Mouse (Mus musculus) right cerebral cortex, adult 18-20 months (tissue): ENCODE measurements around the gene Gm26965.
A peak's percentile ranks its signal among the peaks of the same experiment; 100 is the strongest.
"Not testable (repeated sequence)": the region's sequence is repeated elsewhere in the genome, so short reads cannot be mapped to it uniquely, and the experiment has no call there.

Experiments used
- DNase-seq: peaks from one replicate; pipeline ENCODE4 v3.0.0; 2022; ENCODE audit warnings: mixed read lengths

Gm26965 gene

DNA sequence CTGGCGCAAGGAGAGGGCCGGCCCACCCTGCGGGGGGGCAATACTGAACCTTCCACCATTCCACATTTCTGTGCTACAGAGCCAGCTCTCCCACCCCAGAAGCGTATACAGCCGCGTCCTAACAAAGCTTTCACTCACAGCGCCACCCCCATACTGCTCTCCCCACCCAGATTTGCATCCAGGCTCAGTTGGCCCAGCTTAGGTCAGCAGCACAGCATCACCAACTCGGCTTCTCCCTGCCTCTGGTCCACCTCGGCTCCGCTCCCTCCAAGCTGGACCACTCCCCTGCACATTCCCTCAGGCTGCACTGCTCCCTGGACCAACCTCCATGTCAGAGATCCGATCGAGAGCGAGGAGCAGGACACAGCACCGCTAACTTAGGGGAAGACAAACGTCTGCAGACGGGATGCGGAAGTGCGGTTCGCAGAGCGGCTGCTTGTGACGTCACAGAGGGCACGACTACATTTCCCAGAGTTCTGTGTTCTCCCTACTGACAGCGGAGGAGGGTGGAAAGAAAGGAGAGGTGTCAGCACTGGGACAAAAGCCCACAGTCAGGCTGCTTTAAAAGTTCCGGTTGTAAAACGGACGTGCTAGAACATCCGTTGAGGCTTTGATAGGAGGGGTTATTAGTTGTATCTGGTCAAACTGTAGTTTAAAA lies at the start of gene Gm26965, which contains the start of gene Zfp87:
Gm26965 (minus strand) TSS at position 399 of the 658 bp plus-strand sequence.
Zfp87 (minus strand) TSS at position 425 of the 658 bp plus-strand sequence.
- peak; percentile 96 for DNase-seq

DNA sequence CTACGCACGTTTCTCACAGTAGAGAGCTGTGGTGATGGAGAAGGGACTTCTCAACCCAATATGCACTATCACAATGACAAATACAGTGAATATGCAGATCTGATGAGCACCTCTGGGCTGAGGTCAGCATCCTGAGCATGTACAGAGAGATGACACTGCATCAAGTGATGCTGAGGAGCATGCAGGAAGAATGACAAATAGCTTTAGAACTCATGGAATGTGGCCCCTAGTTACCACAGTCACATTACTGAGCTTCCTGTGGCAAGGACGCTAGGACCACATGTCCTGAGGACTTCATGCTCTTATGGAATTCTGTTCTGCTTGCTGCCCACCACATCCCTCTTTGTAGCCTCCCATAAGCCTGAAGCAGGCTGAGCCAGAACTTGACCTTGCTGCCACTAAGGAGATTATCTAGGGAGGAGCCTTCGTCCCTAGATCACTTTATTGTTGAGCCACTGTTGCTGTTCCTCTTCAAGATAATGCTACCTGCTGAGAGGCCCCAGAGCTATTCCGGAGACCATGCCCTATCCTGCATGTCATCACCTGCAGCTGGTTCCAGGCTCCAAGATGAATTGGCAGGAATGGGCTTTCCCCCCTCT lies 46.7 kb upstream of the Gm26965 start:
- no peak for DNase-seq

DNA sequence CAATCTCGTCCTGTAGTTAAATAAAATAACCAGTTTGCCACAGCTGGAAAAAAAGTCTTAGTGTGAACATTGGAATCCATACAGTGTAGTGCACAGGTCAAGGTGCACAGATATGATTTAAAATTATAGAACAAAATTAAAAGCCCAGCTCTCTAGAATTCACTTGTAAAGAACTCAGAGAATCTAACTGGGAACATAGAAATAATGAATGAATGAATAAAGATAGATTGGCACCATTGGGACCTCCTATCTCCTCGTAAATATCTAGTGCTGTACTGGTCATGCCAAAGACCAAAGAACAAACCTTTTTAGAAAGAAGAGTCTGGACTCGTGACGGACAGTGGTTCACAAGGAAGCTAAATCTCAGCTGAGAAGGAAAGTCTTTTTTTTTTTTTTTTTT lies 27.8 kb upstream of the Gm26965 start, which contains the start of gene Zfp748:
Zfp748 (minus strand) TSS at position 101 of the 400 bp plus-strand sequence.
- no peak for DNase-seq

DNA sequence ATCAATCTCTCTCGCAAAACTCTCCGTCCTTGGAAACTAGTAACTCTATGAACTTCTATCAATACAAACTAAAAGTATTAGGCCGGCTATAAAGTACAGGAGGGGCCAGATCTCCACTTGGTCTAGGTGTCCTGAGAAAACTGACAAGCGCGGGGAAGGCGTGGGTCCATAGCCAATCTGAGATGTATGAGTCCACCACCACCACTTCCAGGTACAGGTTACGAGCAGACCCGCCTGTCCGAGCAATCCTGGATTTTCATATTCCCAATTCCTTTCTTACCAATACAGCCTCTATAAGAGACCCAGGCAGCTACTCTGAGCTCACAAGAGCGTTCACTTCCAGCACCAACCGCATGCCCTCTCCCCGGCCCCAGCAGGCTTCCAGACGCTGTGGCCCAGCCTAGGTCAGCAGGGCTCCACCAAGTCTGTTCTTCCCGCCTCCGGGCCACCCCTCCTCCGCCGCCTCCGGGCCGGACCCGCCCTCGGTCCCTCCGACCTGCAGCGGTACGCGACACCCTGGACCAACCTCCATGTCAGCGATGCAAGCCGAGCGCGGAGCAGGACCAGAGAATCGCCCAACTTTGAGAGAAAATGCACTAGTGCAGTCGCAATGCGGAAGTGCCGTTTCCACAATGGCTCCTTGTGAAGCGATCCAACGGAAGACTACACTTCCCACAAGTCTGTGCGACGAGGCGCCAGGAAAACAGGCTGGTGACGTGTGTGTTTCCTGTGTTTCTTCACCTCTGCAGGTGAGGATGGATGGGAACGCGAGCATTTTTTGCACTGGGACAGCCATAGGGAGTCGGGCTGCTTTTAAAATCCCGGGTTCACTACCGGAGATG lies 26.8 kb upstream of the Gm26965 start:
- DNase-seq = peak; percentile 94

DNA sequence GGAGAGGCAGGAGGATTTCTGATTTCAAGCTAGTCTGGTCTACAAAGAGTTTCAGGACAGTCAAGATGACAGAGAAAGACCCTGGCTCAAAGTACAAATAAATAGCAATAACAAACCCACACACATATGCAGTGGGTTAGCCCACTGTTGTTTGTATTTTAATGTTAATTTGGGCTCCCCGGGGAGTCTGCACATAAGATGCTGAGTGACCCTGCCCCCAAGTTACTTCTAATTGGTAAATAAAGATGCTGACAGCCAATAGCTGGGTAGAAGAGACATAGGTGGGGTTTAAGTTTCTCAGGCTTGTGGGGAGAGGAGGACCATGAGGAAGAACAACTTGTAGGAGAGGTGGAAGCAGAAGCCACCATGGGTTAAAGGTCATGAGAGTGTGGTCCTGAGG lies 20.0 kb upstream of the Gm26965 start:
- DNase-seq = no peak

DNA sequence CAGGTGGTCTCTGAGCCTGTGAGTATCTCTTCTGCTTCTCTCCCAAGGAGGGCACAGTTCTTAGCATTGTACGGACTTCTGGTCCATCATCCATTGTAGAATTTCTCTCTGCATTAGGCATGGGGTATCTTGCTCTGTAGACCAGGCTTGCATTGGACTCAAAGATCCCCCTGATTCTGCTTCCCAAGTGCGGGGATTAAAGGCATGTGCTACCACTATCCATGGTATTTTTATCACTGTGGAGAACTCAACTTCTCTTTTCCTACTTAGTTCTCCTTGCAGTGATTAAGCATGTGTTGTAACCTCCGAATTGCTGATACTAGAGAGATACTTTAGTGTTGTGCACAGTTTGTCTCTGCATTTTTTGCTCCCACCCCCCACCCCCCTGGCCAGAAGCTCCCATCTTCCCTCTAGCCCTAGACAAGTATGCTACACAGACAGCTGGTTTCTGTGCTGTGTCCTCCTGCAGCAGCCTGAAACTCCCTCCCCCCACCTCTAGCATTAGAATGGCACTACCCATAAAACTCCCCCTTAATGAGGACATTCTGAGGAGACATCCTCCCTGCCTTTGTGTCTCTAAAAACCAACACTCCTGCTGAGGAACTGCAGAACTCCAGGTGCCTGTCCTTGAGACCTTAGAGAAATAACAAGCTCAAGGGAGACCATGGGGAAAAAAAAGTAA lies 1.2 kb upstream of the Gm26965 start:
- no peak for DNase-seq

DNA sequence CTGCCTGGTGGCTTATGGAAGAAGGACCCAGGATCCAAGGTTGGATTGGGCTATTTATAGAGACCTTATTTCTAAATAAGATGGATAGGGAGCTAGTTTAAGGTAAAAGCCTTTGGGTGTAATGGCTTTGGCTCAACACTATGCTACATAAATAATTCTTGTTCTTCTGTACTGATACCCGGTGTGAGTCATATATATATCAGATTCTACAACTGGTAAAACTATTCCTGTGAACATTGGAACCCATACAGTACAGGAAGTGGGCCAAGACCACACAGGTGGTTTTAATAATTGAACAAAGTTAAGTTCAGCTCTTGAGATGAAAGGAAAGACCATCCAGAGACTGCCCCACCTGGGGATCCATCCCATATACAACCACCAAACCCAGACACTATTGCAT lies 25.0 kb downstream of the Gm26965 start:
- no peak for DNase-seq

DNA sequence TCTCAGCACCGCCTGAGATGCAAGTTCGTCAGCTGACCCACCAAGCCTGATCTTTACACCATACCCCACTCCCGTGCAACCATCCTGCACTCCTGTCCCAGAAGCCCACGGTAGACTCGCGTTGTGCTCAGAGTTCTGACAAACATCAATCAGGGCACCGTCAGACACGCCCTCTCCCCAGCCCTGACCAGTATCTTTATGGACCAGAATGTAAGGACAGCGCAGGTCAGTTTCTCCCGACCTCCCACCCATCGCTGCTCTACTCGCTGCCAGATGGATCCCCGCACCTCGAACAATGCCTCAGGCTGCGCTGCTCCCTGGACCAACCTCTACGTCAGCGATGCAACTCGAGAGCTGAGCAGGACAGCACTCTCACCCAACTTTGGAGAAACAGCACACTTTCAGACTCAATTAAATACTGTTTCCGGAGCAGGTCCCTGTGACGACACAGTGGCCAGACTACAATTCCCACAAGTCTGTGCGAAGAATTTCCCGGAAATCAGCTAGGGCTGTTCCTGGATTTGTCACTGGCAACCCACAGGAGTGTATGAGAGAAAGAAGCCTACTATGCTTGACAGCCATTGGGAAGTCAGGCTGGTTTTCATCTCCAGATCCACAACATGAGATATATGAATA lies 25.7 kb downstream of the Gm26965 start, which contains the start of gene Zfp58:
Zfp58 (minus strand) TSS at position 472 of the 636 bp plus-strand sequence.
- peak; percentile 92 for DNase-seq

DNA sequence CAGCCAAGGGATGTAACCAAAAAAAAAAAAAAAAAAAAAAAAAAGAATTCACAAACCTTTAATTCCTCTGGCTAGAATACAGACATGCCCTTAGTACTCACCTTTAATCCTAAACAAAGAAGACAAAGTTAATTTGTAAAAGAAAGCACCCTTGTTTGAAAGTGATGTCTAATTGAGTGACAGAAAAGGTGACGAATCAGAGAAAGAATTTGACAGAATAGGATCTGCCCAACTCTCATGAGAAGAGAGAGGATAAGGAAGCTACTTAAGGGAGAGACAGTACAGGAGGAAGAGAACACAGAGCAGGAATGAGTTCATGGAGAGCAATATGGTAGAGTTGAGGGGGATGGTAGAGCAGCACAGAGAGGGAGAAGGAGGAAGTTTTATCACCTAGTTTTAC lies 30.3 kb downstream of the Gm26965 start:
- DNase-seq = no peak

DNA sequence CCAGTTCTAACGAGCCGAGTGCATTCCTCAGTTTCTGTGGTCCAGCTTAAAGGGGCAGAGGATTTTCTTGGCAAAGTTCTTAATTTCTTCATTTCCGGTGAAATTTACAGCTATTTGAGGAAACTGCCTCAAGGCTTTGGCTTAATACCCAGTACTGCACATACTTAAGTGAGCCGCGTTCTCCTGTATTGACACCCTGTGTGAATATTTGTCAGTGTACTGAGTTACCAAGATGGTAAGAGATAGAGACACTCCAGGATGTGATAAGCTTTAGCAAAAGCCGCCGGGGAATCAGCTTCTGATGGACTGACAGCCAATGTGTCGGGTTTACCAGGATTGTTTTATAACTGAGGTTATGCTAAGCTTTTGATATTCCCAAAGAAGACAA lies 41.5 kb downstream of the Gm26965 start:
- peak; percentile 6 for DNase-seq

DNA sequence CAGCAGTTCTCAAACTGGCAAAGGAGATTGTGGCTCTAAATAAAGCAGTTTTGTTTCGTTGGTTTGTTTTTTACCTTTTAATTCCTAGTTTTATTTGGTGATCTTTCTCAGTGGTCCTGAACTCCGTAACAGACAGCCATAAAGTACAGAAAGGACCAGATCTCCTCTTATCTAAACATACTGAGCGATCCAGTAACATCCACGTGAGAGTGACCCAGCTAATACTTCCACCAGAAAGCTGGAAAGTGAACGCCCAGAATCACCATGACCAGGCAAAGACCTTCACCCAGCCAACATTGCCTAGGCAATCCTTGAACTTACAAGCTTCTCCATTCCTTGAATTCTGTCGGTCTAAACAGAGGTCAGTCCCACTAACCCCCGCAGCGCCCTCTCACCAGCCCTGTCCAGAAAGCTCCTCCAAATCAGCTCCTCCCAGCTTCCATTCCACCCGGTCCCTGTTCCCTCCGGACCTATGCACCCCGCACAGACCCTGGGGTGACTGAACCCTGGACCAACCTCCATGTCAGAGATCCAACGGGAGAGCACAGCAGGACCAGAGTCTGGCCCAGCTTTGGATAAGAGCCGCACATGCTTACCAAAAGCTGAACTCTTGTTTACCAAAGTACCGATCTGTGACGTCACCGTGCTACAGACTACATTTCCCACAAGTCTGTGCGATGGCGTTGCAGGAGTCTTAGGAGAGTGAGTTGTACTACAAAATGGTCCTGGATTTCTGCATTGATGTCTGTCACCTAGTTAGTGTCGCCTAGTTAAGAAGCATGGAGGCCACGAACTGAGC lies 42.1 kb downstream of the Gm26965 start, which contains the start of gene Zfp874b:
Zfp874b (minus strand) TSS at position 634 of the 799 bp plus-strand sequence.
- peak; percentile 91 for DNase-seq

DNA sequence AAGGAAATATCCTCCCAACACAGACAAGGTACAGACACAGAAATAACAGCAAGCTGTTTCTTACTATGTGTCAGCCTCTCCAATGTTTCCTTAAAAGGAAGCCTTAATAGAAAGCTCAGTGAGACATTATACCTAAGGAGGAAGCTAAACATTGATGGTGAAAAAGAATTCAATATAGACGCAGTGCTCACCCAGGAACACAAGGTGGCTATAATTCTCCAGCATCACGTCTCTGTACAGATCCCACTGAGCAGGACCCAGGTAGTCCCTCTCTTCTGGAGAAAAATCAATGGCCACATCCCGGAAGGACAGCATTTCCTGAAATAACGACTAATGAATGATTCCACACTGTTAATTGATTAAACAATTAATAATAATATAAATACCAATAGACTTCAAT lies 44.4 kb downstream of the Gm26965 start:
- no peak for DNase-seq

DNA sequence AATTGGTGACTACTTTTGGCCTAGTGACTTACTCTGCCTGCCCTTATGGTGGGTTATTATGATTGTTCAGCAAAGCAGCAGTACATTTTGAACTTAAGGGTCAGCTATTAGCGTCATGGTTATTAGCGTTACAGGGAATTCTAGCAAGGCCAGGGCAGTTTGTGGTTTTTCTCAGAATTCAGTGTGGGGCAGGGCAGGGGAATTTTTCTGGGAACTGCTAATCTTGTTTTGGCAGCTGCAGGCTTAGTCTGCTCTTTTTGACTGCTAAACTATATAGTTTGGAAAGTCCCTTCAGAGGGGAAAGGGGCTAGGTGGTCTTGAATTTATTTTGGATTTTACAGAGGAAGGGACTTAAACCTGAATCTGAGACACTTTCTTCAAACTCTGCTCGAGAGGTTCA lies 56.7 kb downstream of the Gm26965 start:
- no peak for DNase-seq

DNA sequence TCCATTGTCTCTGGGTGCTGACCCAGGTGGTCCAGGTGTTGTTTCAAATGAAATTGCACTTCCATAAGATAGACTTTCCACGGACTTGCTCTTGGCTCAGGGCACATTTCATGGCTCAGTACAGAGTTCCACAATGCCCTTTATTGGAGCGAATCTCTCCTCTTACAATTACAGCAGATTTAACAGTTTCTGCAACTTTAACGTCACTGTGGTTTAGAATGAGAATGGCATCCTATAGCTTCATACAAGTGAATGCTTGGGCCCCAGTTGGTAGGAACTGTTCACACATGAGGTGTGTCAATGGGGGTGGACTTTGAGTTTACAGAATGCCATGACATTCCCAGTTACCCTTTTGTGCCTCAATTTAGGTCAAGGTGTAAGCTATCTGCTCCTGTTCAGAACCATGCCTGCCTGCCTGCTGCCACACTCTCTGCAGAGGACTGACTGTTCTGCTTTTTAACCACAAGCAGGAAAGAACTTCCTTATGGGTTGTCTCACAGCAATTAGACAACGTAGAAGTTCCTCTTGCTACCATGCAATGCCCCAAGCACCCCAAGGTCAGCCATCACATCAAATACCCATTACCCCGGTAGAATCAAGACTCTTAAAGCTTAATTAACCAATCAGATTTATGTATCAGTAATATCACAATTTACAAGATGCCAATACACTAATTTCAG lies 62.3 kb downstream of the Gm26965 start:
- DNase-seq = not testable (repeated sequence)

DNA sequence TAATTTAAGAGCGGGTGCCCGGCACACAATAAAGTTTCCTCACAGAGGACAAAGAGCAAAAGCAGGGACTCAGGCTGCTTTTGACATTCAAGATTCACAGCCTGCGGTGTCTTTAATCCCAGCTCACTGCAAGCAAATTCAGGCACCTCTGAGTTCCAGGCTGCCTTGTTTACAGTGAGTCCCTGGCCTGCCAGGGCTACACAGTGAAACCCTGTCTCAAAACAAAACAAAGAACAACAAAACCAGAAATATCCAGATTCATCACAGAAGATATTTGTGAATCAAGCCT lies 74.0 kb downstream of the Gm26965 start:
- no peak for DNase-seq

DNA sequence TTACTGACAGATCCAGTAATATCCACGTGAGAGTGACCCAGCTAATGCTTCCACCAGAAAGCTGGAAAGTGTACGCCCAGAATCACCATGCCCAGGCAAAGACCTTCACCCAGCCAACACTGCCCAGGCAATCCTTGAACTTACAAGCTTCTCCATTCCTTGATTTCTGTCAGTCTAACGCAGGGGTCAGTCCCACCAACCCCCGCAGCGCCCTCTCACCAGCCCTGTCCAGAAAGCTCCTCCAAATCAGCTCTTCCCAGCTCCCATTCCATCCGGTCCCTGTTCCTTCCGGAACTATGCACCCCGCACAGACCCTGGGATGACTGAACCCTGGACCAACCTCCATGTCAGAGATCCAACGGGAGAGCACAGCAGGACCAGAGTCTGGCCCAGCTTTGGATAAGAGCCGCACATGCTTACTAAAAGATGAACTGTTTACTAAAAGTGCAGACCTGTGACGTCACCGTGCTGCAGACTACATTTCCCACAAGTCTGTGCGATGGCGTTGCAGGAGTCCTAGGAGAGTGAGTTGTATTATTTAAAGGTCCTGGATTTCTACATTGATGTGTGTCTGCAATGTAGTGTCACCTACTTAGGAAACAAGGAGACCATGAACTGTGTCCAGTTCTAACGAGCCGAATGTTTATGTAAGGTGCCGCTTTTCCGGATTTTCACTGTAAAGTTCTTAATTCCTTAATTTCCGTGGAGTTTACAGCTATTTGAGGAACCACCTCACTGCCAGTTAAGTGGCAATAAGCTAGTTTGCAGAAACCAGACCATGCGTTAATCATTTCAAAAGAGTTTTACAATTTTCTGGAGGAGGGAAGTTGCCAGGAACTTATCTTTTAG lies 74.6 kb downstream of the Gm26965 start, which contains the start of gene Zfp874a:
Zfp874a (minus strand) TSS at position 453 of the 849 bp plus-strand sequence.
- peak; percentile 95 for DNase-seq
